Mouse (Mus musculus) heart, adult 2 months (tissue): Measurements from ENCODE around the gene Ptprh. TPM values are rescaled to one million over a fixed set of nuclear protein-coding genes. Genes with fewer than 3 reads are reported as not detected.
"Not testable (repeated sequence)": the region's sequence is repeated elsewhere in the genome, so short reads cannot be mapped to it uniquely, and the experiment has no call there.

ENCODE experiments used
- DNase-seq, 2 experiments: peaks; one replicate each; pipeline ENCODE4 v3.0.0; 2021
- H3K27ac ChIP-seq: fragments of 200-600 bp; 2 replicates; pipeline ENCODE4 v1.8.1; 2022
- H3K27me3 ChIP-seq: fragments of 200-500 bp; 2 replicates; pipeline ENCODE4 v1.6.1; 2012; ENCODE audit warnings: mild to moderate bottlenecking, low read length, inconsistent platforms, mixed read lengths; ENCODE audit not compliant: control insufficient read depth, insufficient read depth
- H3K36me3 ChIP-seq: fragments of 200-500 bp; 2 replicates; pipeline ENCODE4 v1.6.1; 2012; ENCODE audit warnings: low read length, inconsistent platforms; ENCODE audit not compliant: control insufficient read depth, insufficient read depth
- H3K4me1 ChIP-seq: fragments of 200-500 bp; 2 replicates; pipeline ENCODE4 v1.6.1; 2011; ENCODE audit warnings: low read length; ENCODE audit not compliant: control insufficient read depth, insufficient read depth
- H3K4me3 ChIP-seq: fragments of 200-600 bp; 2 replicates; pipeline ENCODE4 v1.8.1; 2022
- H3K79me2 ChIP-seq: fragments of 200-500 bp; replicated peaks from 2 replicates; pipeline ENCODE4 v1.6.1; 2012; ENCODE audit warnings: mild to moderate bottlenecking, inconsistent platforms, low read length, moderate library complexity, mixed read lengths; ENCODE audit not compliant: control insufficient read depth, insufficient read depth
- H3K9ac ChIP-seq: fragments of 200-500 bp; 2 replicates; pipeline ENCODE4 v1.6.1; 2012; ENCODE audit warnings: low read depth, mild to moderate bottlenecking, control low read depth, inconsistent platforms, low read length, mixed read lengths
- CTCF ChIP-seq: fragments of 200-600 bp; IDR thresholded peaks from 2 replicates; pipeline ENCODE4 v1.8.1; 2022; ENCODE audit warnings: antibody characterized with exemption, mild to moderate bottlenecking, moderate library complexity
- EP300 ChIP-seq: fragments of 200-500 bp; IDR thresholded peaks from 2 replicates; pipeline ENCODE4 v1.6.1; 2011; ENCODE audit warnings: low read depth, low read length, control low read depth; ENCODE audit not compliant: insufficient read depth
- POLR2A ChIP-seq: fragments of 200-500 bp; IDR thresholded peaks from 2 replicates; pipeline ENCODE4 v1.6.1; 2011; ENCODE audit warnings: mild to moderate bottlenecking, low read depth, low read length, control low read depth; ENCODE audit not compliant: insufficient read depth
- WGBS: fragments of 180-500 bp; shearing (Covaris S2); methylation state at CpG from one replicate; pipeline ENCODE4 v1.1.7; 2018; 5-methylcytosine and 5-hydroxymethylcytosine counted together
- intact Hi-C: fragments of 180-260 bp; cut with DNase I; formaldehyde crosslinking; loops from one replicate; pipeline ENCODE4 v1.15.1; 2025
- polyA plus RNA-seq: library from polyadenylated mRNA; depleted of rRNA; stranded (reverse); fragments of >200 nt; gene quantifications from 2 replicates; pipeline ENCODE4 v1.2.3, GENCODE M21; 2012
- total RNA-seq, 2 experiments: library from RNA; stranded (reverse); gene quantifications; 2 replicates each; pipeline ENCODE4 v1.2.3; 2021

The Ptprh gene
- total and polyA plus RNA-seq, 3 experiments: 0.06 TPM; not detected in 2

GRCm38 (mm10) chr7:4541344-4541743 is 62.5 kb downstream of the Ptprh start:
- DNase-seq: no peak
- Histone ChIP-seq H3K36me3 (no peaks in the 10 kb centered on the region), H3K4me1 (no peaks in the 10 kb centered on the region), H3K4me3 (no peak overlapping the region), H3K27ac (no peak overlapping the region), H3K79me2 (no peaks in the 10 kb centered on the region), H3K9ac (no peak overlapping the region), H3K27me3 (no peaks in the 10 kb centered on the region)
- TF ChIP-seq CTCF (peak; percentile 19), POLR2A (no peak)
- WGBS: 61% methylated on average over 5 of the region's 5 CpGs
- intact Hi-C loops: no loop called here

- 54% methylated on average over 2 of the region's 2 CpGs for WGBS
- Histone ChIP-seq H3K4me3 (no peak overlapping the region), H3K36me3 (no peaks in the 10 kb centered on the region), H3K9ac (no peak overlapping the region), H3K27me3 (no peaks in the 10 kb centered on the region), H3K27ac (no peak overlapping the region), H3K4me1 (no peaks in the 10 kb centered on the region), H3K79me2 (no peaks in the 10 kb centered on the region)
- TF ChIP-seq EP300: no peak
- TF ChIP-seq CTCF: no peak
- no peak for TF ChIP-seq POLR2A
- no peak for DNase-seq
- intact Hi-C loops: no loop called here
Measured at GRCm38 (mm10) chr7:4539019-4539418, 64.8 kb downstream of the Ptprh start.

GRCm38 (mm10) chr7:4537181-4537580 is 66.7 kb downstream of the Ptprh start:
- Histone ChIP-seq H3K79me2 (no peaks in the 10 kb centered on the region), H3K36me3 (no peaks in the 10 kb centered on the region), H3K4me1 (no peaks in the 10 kb centered on the region), H3K27ac (no peak overlapping the region), H3K4me3 (no peak overlapping the region), H3K9ac (no peak overlapping the region), H3K27me3 (no peaks in the 10 kb centered on the region)
- intact Hi-C loops: no loop called here
- no peak for DNase-seq
- 52% methylated on average over 4 of the region's 4 CpGs for WGBS
- TF ChIP-seq CTCF: no peak
- TF ChIP-seq POLR2A: no peak
- TF ChIP-seq EP300: no peak

- Histone ChIP-seq H3K36me3 (no peaks in the 10 kb centered on the region), H3K79me2 (no peaks in the 10 kb centered on the region), H3K27ac (no peak overlapping the region), H3K9ac (no peak overlapping the region), H3K4me3 (no peak overlapping the region), H3K27me3 (no peaks in the 10 kb centered on the region), H3K4me1 (no peaks in the 10 kb centered on the region)
- no peak for DNase-seq
- 88% methylated on average over 4 of the region's 4 CpGs for WGBS
- TF ChIP-seq CTCF (no peak), EP300 (no peak), POLR2A (no peak)
- intact Hi-C loops: no loop called here
Measured at GRCm38 (mm10) chr7:4536369-4536768, 67.5 kb downstream of the Ptprh start.

- no peaks in the 10 kb centered on the region for H3K4me1 ChIP-seq
- peak in 1 of 2 experiments; percentile 72 for DNase-seq
- peak within 1 kb of the TSS; percentile 26 for H3K4me3 ChIP-seq
- no peak within 1 kb of the TSS for H3K27ac ChIP-seq
- no peaks in the 10 kb centered on the region for H3K27me3 ChIP-seq
- 4% methylated on average over 28 of the region's 28 CpGs for WGBS
- no peaks in the 10 kb centered on the region for H3K79me2 ChIP-seq
- intact Hi-C loops: no loop called here
- H3K36me3 ChIP-seq: no peaks in the 10 kb centered on the region
- no peak within 1 kb of the TSS for H3K9ac ChIP-seq
- TF ChIP-seq EP300 (no peak), POLR2A (no peak), CTCF (no peak)
Measured at GRCm38 (mm10) chr7:4532005-4532729, 71.7 kb downstream of the Ptprh start, which contains the start of gene Dnaaf3. Gene Dnaaf3 (minus strand): TSS chr7:4532453.

- H3K36me3 ChIP-seq, H3K9ac ChIP-seq, H3K27me3 ChIP-seq, H3K4me1 ChIP-seq, H3K27ac ChIP-seq, H3K79me2 ChIP-seq, H3K4me3 ChIP-seq, DNase-seq, intact Hi-C loops: not testable (repeated sequence)
- 59% methylated on average over 7 of the region's 8 CpGs for WGBS
Measured at GRCm38 (mm10) chr7:4530166-4530565, 73.7 kb downstream of the Ptprh start.
